Mouse (Mus musculus) heart, adult 2 months (tissue): ENCODE data around the gene Zfp710.

Experiments
- CTCF ChIP-seq: fragments of 200-600 bp; IDR thresholded peaks from 2 replicates; pipeline ENCODE4 v1.8.1; 2022; ENCODE audit warnings: antibody characterized with exemption, mild to moderate bottlenecking, moderate library complexity
- EP300 ChIP-seq: fragments of 200-500 bp; IDR thresholded peaks from 2 replicates; pipeline ENCODE4 v1.6.1; 2011; ENCODE audit warnings: low read depth, low read length, control low read depth; ENCODE audit not compliant: insufficient read depth

GRCm38 (mm10) chr7:79997761-79998160, 26.9 kb upstream of the Zfp710 start:
- no peak for TF ChIP-seq CTCF
- TF ChIP-seq EP300 = no peak
